Mouse (Mus musculus) ovary, adult 10 weeks (tissue): ENCODE data around the gene Vmn2r111. TPM values are rescaled to one million over a fixed set of nuclear protein-coding genes. Genes with fewer than 3 reads are reported as not detected.

ENCODE experiments used
- polyA plus RNA-seq: library from polyadenylated mRNA; stranded (reverse); fragments of 350-450 nt; fragmentation: Illumina TruSeq; extraction: RNeasy Lipid Tissue Mini Kit (QIAGEN cat#74804); gene quantifications from one replicate; pipeline ENCODE4 v1.2.3, GENCODE M21; 2014

Vmn2r111 gene
- polyA plus RNA-seq = not detected

GRCm38 (mm10) chr17:22573382-22573781 lies at the start of gene Vmn2r111:
Vmn2r111 (minus strand) TSS chr17:22573482.

GRCm38 (mm10) chr17:22600651-22601050 lies 27.4 kb upstream of the Vmn2r111 start, which contains the start of gene Vmn2r112:
Vmn2r112 (plus strand) TSS chr17:22600951.

Other genes with a start within 250 kb of the Vmn2r111 start
- 54.3 TPM for gene Zfp944, start 212.1 kb downstream of the Vmn2r111 start, polyA plus RNA-seq
- gene Zfp758, start 212.0 kb downstream of the Vmn2r111 start, polyA plus RNA-seq = 86.1 TPM
- 75.1 TPM for gene Zfp946, start 149.3 kb downstream of the Vmn2r111 start, polyA plus RNA-seq
- not detected for gene Vmn2r112, start 27.5 kb upstream of the Vmn2r111 start, polyA plus RNA-seq